Mouse (Mus musculus): Measurements from ENCODE around the gene Il27ra. TPM values are rescaled to one million over a fixed set of nuclear protein-coding genes. Genes with fewer than 3 reads are reported as not detected.

Gene Il27ra
- total and polyA plus RNA-seq, 3 experiments, result 3.2 to 4.6 (median 3.7) TPM

- no peaks in the 10 kb centered on the region for H3K79me2 ChIP-seq (replicated peaks; ENCODE audit: control insufficient read depth, insufficient read depth, low read length)
- H3K4me1 ChIP-seq (ENCODE audit: control insufficient read depth, insufficient read depth, low read length), result peaks cover 3% of the 10 kb centered on the region
- no peak for TF ChIP-seq CTCF (IDR thresholded peaks at IDR 0.05)
- TF ChIP-seq POLR2A (IDR thresholded peaks at IDR 0.05; ENCODE audit: insufficient read depth, low read depth, low read length), result peak; percentile 76
- peak; percentile 37; the same call in 1 of the 2 replicates for TF ChIP-seq EP300 (IDR thresholded peaks at IDR 0.05; ENCODE audit: insufficient read depth, low read depth, low read length)
- peak overlapping the region; percentile 98 for H3K27ac ChIP-seq
- no peaks in the 10 kb centered on the region for H3K36me3 ChIP-seq (ENCODE audit: control insufficient read depth, insufficient read depth, low read length)
- WGBS, result under 1% methylated on average over 47 of the region's 103 CpGs
- intact Hi-C loops (cut with DNase I), result loop anchor here (2.0 to 5.0 kb wide), 2 partner anchors 22 to 255 kb away; partner anchors contain the start of gene Adgre5
- peak overlapping the region; percentile 88 for H3K9ac ChIP-seq (ENCODE audit: low read depth, low read length)
- no peaks in the 10 kb centered on the region for H3K27me3 ChIP-seq (ENCODE audit: control insufficient read depth, insufficient read depth, low read length)
- H3K4me3 ChIP-seq, result peak overlapping the region; percentile 80
- DNase-seq, result peak; percentile 93 to 94
These were observed 45.6 kb downstream of the Il27ra start for GRCm38 (mm10) chr8:83996567-83997505.

DNA sequence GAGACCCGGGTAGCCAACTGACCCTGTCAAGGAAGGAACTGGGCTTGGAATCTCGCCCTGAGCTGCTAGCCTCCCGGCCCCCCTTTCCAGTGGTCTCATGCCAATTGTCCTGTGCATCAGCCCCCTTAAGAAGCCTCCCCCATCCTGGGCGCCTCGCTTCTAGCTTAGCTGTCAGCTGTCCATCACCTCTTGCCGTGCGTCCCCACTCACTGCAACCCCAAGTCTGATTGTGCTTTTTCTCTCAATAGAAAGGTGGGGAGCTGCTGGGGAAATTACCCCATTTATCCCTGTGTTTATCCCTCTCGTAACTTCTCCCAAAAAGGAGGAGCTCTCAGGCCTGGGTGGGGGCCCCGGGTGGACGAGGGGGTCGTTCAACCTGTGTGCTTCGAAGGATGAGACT is 46.4 kb downstream of the Il27ra start:
- no peaks in the 10 kb centered on the region for H3K36me3 ChIP-seq (ENCODE audit: control insufficient read depth, insufficient read depth, low read length)
- DNase-seq, result no peak
- peak overlapping the region; percentile 52 for H3K4me3 ChIP-seq
- no peaks in the 10 kb centered on the region for H3K79me2 ChIP-seq (replicated peaks; ENCODE audit: control insufficient read depth, insufficient read depth, low read length)
- intact Hi-C loops (cut with DNase I), result loop anchor here (2.0 to 5.0 kb wide), 2 partner anchors 21 to 254 kb away; partner anchors contain the start of gene Adgre5
- H3K27ac ChIP-seq, result peak overlapping the region; percentile 98; the same call in 1 of the 2 replicates
- peaks cover 3% of the 10 kb centered on the region for H3K4me1 ChIP-seq (ENCODE audit: control insufficient read depth, insufficient read depth, low read length)
- no peak overlapping the region for H3K9ac ChIP-seq (ENCODE audit: low read depth, low read length)
- TF ChIP-seq CTCF (IDR thresholded peaks at IDR 0.05) (no peak), EP300 (IDR thresholded peaks at IDR 0.05; ENCODE audit: insufficient read depth, low read depth, low read length) (no peak), POLR2A (IDR thresholded peaks at IDR 0.05; ENCODE audit: insufficient read depth, low read depth, low read length) (no peak)
- no peaks in the 10 kb centered on the region for H3K27me3 ChIP-seq (ENCODE audit: control insufficient read depth, insufficient read depth, low read length)
- WGBS, result 38% methylated on average over 12 of the region's 12 CpGs

GRCm38 (mm10) chr8:83994030-83994429 is 48.4 kb downstream of the Il27ra start:
- H3K79me2 ChIP-seq (replicated peaks; ENCODE audit: control insufficient read depth, insufficient read depth, low read length), result no peaks in the 10 kb centered on the region
- no peak for DNase-seq
- no peak overlapping the region for H3K4me3 ChIP-seq
- WGBS, result 67% methylated on average over 3 of the region's 3 CpGs
- no peak overlapping the region for H3K9ac ChIP-seq (ENCODE audit: low read depth, low read length)
- H3K4me1 ChIP-seq (ENCODE audit: control insufficient read depth, insufficient read depth, low read length), result peaks cover 3% of the 10 kb centered on the region
- intact Hi-C loops (cut with DNase I), result no loop called here
- H3K27ac ChIP-seq, result no peak overlapping the region
- H3K36me3 ChIP-seq (ENCODE audit: control insufficient read depth, insufficient read depth, low read length), result no peaks in the 10 kb centered on the region
- no peaks in the 10 kb centered on the region for H3K27me3 ChIP-seq (ENCODE audit: control insufficient read depth, insufficient read depth, low read length)
- TF ChIP-seq EP300 (IDR thresholded peaks at IDR 0.05; ENCODE audit: insufficient read depth, low read depth, low read length), result no peak

DNA sequence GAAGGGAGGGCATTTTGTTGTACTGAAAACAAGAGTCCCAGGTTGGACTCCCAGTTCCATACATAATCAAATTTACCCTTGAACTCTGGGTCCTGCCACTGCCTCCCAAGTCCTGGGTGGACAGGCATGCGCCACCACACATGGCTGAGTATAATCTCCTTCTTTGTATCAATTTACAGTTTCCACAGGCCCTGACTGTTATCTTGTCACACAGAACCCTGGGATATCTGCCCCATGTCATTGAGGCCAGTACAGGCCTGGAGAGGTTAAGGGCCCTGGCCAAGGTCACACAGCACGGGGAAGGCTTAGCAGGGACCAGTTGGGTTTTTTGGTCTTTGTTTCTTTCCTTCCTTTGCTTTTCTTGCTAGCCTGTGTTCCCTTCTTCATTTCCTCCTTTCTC is 49.9 kb downstream of the Il27ra start:
- Histone ChIP-seq H3K79me2 (replicated peaks; ENCODE audit: control insufficient read depth, insufficient read depth, low read length) (no peaks in the 10 kb centered on the region), H3K9ac (ENCODE audit: low read depth, low read length) (no peak overlapping the region), H3K27me3 (ENCODE audit: control insufficient read depth, insufficient read depth, low read length) (no peaks in the 10 kb centered on the region), H3K4me3 (no peak overlapping the region), H3K27ac (no peak overlapping the region), H3K4me1 (ENCODE audit: control insufficient read depth, insufficient read depth, low read length) (no peaks in the 10 kb centered on the region), H3K36me3 (ENCODE audit: control insufficient read depth, insufficient read depth, low read length) (no peaks in the 10 kb centered on the region)
- TF ChIP-seq POLR2A (IDR thresholded peaks at IDR 0.05; ENCODE audit: insufficient read depth, low read depth, low read length) (no peak), CTCF (IDR thresholded peaks at IDR 0.05) (no peak), EP300 (IDR thresholded peaks at IDR 0.05; ENCODE audit: insufficient read depth, low read depth, low read length) (no peak)
- whole genome bisulfite sequencing, result 78% methylated on average over 2 of the region's 2 CpGs
- intact Hi-C loops (cut with DNase I), result no loop called here
- DNase-seq, result no peak

DNA sequence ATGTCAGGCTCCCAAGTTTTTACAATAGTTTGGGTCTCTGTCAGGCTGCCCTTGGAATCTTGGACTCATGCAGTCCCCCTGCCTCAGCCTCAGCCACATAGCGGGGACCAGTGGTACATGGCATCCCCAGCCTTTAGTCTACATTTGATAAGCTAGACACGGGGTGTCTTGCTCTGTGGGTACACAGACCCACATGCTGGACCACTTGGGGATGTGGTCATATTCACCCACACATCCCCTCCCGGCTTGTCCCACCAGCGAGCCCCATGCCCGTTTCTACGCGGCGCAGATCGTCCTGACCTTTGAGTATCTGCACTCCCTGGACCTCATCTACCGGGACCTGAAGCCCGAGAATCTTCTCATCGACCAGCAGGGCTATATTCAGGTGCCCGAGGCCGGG is 52.2 kb downstream of the Il27ra start:
- intact Hi-C loops (cut with DNase I), result no loop called here
- no peaks in the 10 kb centered on the region for H3K4me1 ChIP-seq (ENCODE audit: control insufficient read depth, insufficient read depth, low read length)

DNA sequence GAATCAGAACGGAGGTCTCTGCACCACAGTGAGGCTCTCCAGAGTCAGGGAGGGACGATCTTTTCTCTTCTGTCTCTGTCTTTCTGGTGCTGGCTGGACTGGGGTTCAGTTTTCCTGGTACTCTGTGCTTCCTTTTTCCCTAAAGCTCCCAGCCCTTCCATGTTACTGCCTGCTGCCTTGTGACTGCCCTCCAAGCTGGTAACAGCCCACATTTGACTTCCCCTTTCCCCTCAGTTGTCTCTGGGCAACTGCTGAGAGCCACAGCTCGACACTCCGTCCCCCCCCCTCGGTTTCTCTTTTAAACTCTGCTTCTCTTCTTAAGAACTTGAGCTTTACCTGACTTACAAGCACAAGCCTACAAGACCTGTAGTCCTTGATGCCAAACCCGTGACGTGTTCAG is 53.1 kb downstream of the Il27ra start:
- Histone ChIP-seq H3K4me3 (no peak overlapping the region), H3K27ac (no peak overlapping the region), H3K9ac (ENCODE audit: low read depth, low read length) (no peak overlapping the region), H3K27me3 (ENCODE audit: control insufficient read depth, insufficient read depth, low read length) (no peaks in the 10 kb centered on the region), H3K79me2 (replicated peaks; ENCODE audit: control insufficient read depth, insufficient read depth, low read length) (no peaks in the 10 kb centered on the region), H3K36me3 (ENCODE audit: control insufficient read depth, insufficient read depth, low read length) (no peaks in the 10 kb centered on the region), H3K4me1 (ENCODE audit: control insufficient read depth, insufficient read depth, low read length) (no peaks in the 10 kb centered on the region)
- DNase-seq, result peak in 1 of 2 experiments; percentile 22
- intact Hi-C loops (cut with DNase I), result no loop called here
- TF ChIP-seq CTCF (IDR thresholded peaks at IDR 0.05) (no peak), EP300 (IDR thresholded peaks at IDR 0.05; ENCODE audit: insufficient read depth, low read depth, low read length) (no peak), POLR2A (IDR thresholded peaks at IDR 0.05; ENCODE audit: insufficient read depth, low read depth, low read length) (no peak)
- 85% methylated on average over 7 of the region's 7 CpGs for WGBS

More for the DNA sequence above, 52.2 kb downstream of the Il27ra start:
- Histone ChIP-seq H3K4me3 (no peak overlapping the region), H3K27ac (no peak overlapping the region), H3K36me3 (ENCODE audit: control insufficient read depth, insufficient read depth, low read length) (no peaks in the 10 kb centered on the region), H3K27me3 (ENCODE audit: control insufficient read depth, insufficient read depth, low read length) (no peaks in the 10 kb centered on the region), H3K79me2 (replicated peaks; ENCODE audit: control insufficient read depth, insufficient read depth, low read length) (no peaks in the 10 kb centered on the region), H3K9ac (ENCODE audit: low read depth, low read length) (no peak overlapping the region)
- whole genome bisulfite sequencing, result 92% methylated on average over 14 of the region's 14 CpGs
- no peak for TF ChIP-seq CTCF (IDR thresholded peaks at IDR 0.05)
- no peak for TF ChIP-seq POLR2A (IDR thresholded peaks at IDR 0.05; ENCODE audit: insufficient read depth, low read depth, low read length)
- TF ChIP-seq EP300 (IDR thresholded peaks at IDR 0.05; ENCODE audit: insufficient read depth, low read depth, low read length), result no peak
- no peak for DNase-seq

Data from heart, adult 2 months (tissue).